Mouse (Mus musculus) megakaryocyte-erythroid progenitor cell, adult 5 weeks (primary cell): ENCODE measurements around the gene Rtl5. TPM values are rescaled to one million over a fixed set of nuclear protein-coding genes. Genes with fewer than 3 reads are reported as not detected.

Experiments
- polyA plus RNA-seq: library from polyadenylated mRNA; stranded (reverse); fragments of >175 nt; gene quantifications from 2 replicates; pipeline ENCODE4 v1.2.3, GENCODE M21; 2012

Gene Rtl5
- 4.4 and 6.0 TPM in 2 replicates for polyA plus RNA-seq

GRCm38 (mm10) chrX:102070591-102071471 lies at the start of gene Rtl5:
Rtl5 (minus strand) TSS chrX:102071304.

GRCm38 (mm10) chrX:102119042-102119864 lies 48.1 kb upstream of the Rtl5 start, which contains the start of gene Pin4:
Pin4 (plus strand) TSS chrX:102119447.

Other genes with a start within 250 kb of the Rtl5 start
- gene Nhsl2, start 221.9 kb downstream of the Rtl5 start, polyA plus RNA-seq, result 1.8 and 2.0 TPM in 2 replicates
- gene Pin4, start 48.1 kb upstream of the Rtl5 start, polyA plus RNA-seq, result 8.7 and 12.7 TPM in 2 replicates
- gene Ercc6l, start 85.8 kb upstream of the Rtl5 start, polyA plus RNA-seq, result 0.49 and 1.2 TPM in 2 replicates
- 174 and 203 TPM in 2 replicates for gene Rps4x, start 118.1 kb upstream of the Rtl5 start, polyA plus RNA-seq
- gene Cited1, start 180.9 kb upstream of the Rtl5 start, polyA plus RNA-seq, result 0.14 and 0.53 TPM in 2 replicates